Mouse (Mus musculus) olfactory bulb, adult 2 months (tissue): Measurements from ENCODE around the gene Noa1.

Source experiments
- CTCF ChIP-seq: fragments of 200-500 bp; IDR thresholded peaks from 2 replicates; pipeline ENCODE4 v1.5.1; 2012; ENCODE audit warnings: low read depth, mild to moderate bottlenecking, low read length, moderate library complexity; ENCODE audit not compliant: insufficient read depth
- POLR2A ChIP-seq: fragments of 200-500 bp; IDR thresholded peaks from 2 replicates; pipeline ENCODE4 v1.6.1; 2012; ENCODE audit warnings: mild to moderate bottlenecking, low read depth, low read length, moderate library complexity; ENCODE audit not compliant: insufficient read depth

DNA sequence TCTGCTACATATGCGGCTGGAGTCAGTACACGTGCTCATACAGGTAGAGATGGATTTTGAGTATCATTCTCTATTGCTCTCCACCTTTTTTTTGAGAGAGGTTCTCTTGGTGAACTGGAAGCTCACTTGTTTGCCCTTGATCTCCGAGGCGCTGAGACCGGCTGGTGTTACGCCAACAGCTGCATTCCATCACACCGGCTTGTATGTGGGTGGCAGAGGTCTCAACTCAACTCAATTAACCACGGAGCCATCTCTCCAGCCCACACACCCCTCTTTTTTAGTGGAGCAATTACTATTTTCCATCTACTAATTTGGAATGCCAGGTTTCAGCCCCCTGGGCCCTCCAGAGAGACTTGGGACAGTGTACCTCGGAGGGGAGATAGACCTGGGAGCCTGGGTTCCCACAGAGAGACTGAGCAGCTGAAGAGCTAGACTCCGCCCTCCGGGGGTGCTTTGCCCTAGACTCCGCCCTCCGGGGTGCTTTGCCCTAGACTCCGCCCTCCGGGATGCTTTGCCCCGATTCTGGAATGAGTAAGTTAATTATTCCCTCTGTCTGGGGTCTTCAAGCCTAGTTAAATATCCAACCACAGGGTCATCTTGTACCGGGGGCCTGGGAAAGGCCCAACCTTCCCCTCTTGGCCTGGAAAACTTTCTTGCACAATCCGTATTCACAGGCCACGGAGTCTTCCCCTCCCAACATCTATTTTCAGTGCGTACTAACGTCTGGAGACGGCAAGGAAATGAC lies 47.7 kb upstream of the Noa1 start:
- TF ChIP-seq CTCF (no peak), POLR2A (no peak)
